Mouse (Mus musculus) embryonic facial prominence, embryonic 13.5 days (tissue): ENCODE results near the gene Olfr1008. TPM values are rescaled to one million over a fixed set of nuclear protein-coding genes. Genes with fewer than 3 reads are reported as not detected.
"Not testable (repeated sequence)": the region's sequence is repeated elsewhere in the genome, so short reads cannot be mapped to it uniquely, and the experiment has no call there.

ENCODE experiments used
- ATAC-seq: fragments of 200-750 bp; cut with Nextera tagmentation; 2 replicates; pipeline ENCODE4 v1.8.0; 2017; ENCODE audit warnings: low read depth; ENCODE audit not compliant: insufficient number of reproducible peaks, insufficient read depth, low FRiP score, low TSS enrichment
- H3K27ac ChIP-seq: fragments of 300-500 bp; sonication (generic); 2 replicates; pipeline ENCODE4 v1.5.1; 2015; ENCODE audit warnings: moderate library complexity, mild to moderate bottlenecking, inconsistent platforms
- H3K27me3 ChIP-seq: fragments of 300-500 bp; sonication (generic); 2 replicates; pipeline ENCODE4 v1.6.1; 2015; ENCODE audit warnings: mild to moderate bottlenecking, inconsistent platforms
- H3K36me3 ChIP-seq: fragments of 300-500 bp; sonication (generic); 2 replicates; pipeline ENCODE4 v1.6.1; 2015; ENCODE audit warnings: mild to moderate bottlenecking, inconsistent platforms
- H3K4me1 ChIP-seq: fragments of 300-500 bp; sonication (generic); 2 replicates; pipeline ENCODE4 v1.6.1; 2015; ENCODE audit warnings: inconsistent platforms
- H3K4me2 ChIP-seq: fragments of 300-500 bp; sonication (generic); 2 replicates; pipeline ENCODE4 v1.6.1; 2015; ENCODE audit warnings: moderate library complexity, mild to moderate bottlenecking, inconsistent platforms
- H3K4me3 ChIP-seq: fragments of 300-500 bp; sonication (generic); 2 replicates; pipeline ENCODE4 v1.5.1; 2015; ENCODE audit warnings: mild to moderate bottlenecking, inconsistent platforms
- H3K9ac ChIP-seq: fragments of 300-500 bp; sonication (generic); 2 replicates; pipeline ENCODE4 v1.6.1; 2015; ENCODE audit warnings: mild to moderate bottlenecking, inconsistent platforms
- H3K9me3 ChIP-seq: fragments of 300-500 bp; sonication (generic); 2 replicates; pipeline ENCODE4 v1.6.1; 2016; ENCODE audit warnings: inconsistent platforms
- WGBS: fragments of 180-500 bp; shearing (Covaris S2); methylation state at CpG from one replicate; pipeline ENCODE4 v1.1.7; 2015; ENCODE audit warnings: mixed read lengths; 5-methylcytosine and 5-hydroxymethylcytosine counted together
- polyA plus RNA-seq: library from polyadenylated mRNA; unstranded; fragments of >200 nt; fragmentation: Nextera tagmentation; extraction: Ambion mirVana; gene quantifications from 2 replicates; pipeline ENCODE4 v1.2.1, GENCODE M21; 2015

Gene Olfr1008
- not detected in 2 replicates for polyA plus RNA-seq

- H3K9me3 ChIP-seq: 0 out of 2 replicates have a peak, but pooled peaks cover 3% of the 10 kb centered on the region
- no peak for ATAC-seq
- H3K36me3 ChIP-seq: no peaks in the 10 kb centered on the region
- H3K4me1 ChIP-seq: no peaks in the 10 kb centered on the region
- H3K27ac ChIP-seq: no peak within 1 kb of the TSS
- no peak within 1 kb of the TSS for H3K4me3 ChIP-seq
- H3K9ac ChIP-seq: no peak within 1 kb of the TSS
- no peak within 1 kb of the TSS for H3K4me2 ChIP-seq
- no peaks in the 10 kb centered on the region for H3K27me3 ChIP-seq
Observed at GRCm38 (mm10) chr2:85689131-85689530, at the start of gene Olfr1008. TSS of gene Olfr1008 (plus strand) at chr2:85689431.

- H3K4me3 ChIP-seq: no peak within 1 kb of the TSS
- no peaks in the 10 kb centered on the region for H3K27me3 ChIP-seq
- H3K9ac ChIP-seq: no peak within 1 kb of the TSS
- no peaks in the 10 kb centered on the region for H3K36me3 ChIP-seq
- ATAC-seq: no peak
- H3K9me3 ChIP-seq: no peaks in the 10 kb centered on the region
- H3K4me2 ChIP-seq: no peak within 1 kb of the TSS
- no peaks in the 10 kb centered on the region for H3K4me1 ChIP-seq
- 87% methylated on average over 1 of the region's 1 CpGs for WGBS
- H3K27ac ChIP-seq: no peak within 1 kb of the TSS
Observed at GRCm38 (mm10) chr2:85650604-85651003, 38.6 kb upstream of the Olfr1008 start, which contains the start of gene Olfr1002. TSS of gene Olfr1002 (minus strand) at chr2:85650704.

- H3K9me3 ChIP-seq, H3K27me3 ChIP-seq, H3K27ac ChIP-seq, ATAC-seq, H3K4me1 ChIP-seq, H3K4me2 ChIP-seq, H3K4me3 ChIP-seq, H3K9ac ChIP-seq, H3K36me3 ChIP-seq: not testable (repeated sequence)
Observed at GRCm38 (mm10) chr2:85664355-85664754, 24.9 kb upstream of the Olfr1008 start, which contains the start of gene Olfr154. TSS of gene Olfr154 (minus strand) at chr2:85664455.

- H3K36me3 ChIP-seq: no peaks in the 10 kb centered on the region
- no peak within 1 kb of the TSS for H3K9ac ChIP-seq
- H3K27me3 ChIP-seq: no peaks in the 10 kb centered on the region
- H3K4me1 ChIP-seq: no peaks in the 10 kb centered on the region
- H3K27ac ChIP-seq: no peak within 1 kb of the TSS
- H3K4me3 ChIP-seq: no peak within 1 kb of the TSS
- no peak within 1 kb of the TSS for H3K4me2 ChIP-seq
- ATAC-seq: no peak
- H3K9me3 ChIP-seq: no peaks in the 10 kb centered on the region
Observed at GRCm38 (mm10) chr2:85678667-85679066, 10.6 kb upstream of the Olfr1008 start, which contains the start of gene Olfr1006. TSS of gene Olfr1006 (minus strand) at chr2:85678767.

GRCm38 (mm10) chr2:85710680-85711079 lies 21.4 kb downstream of the Olfr1008 start:
- not testable (repeated sequence) for H3K27ac ChIP-seq, H3K4me1 ChIP-seq, H3K4me3 ChIP-seq, H3K27me3 ChIP-seq, H3K36me3 ChIP-seq, H3K9ac ChIP-seq, H3K4me2 ChIP-seq, H3K9me3 ChIP-seq, ATAC-seq
- WGBS: 78% methylated on average over 2 of the region's 2 CpGs

- ATAC-seq: no peak
- WGBS: 39% methylated on average over 1 of the region's 1 CpGs
- no peak overlapping the region for H3K4me3 ChIP-seq
- H3K9ac ChIP-seq: no peak overlapping the region
- H3K4me2 ChIP-seq: no peak overlapping the region
- H3K36me3 ChIP-seq: no peaks in the 10 kb centered on the region
- H3K27ac ChIP-seq: no peak overlapping the region
- H3K9me3 ChIP-seq: no peaks in the 10 kb centered on the region
- no peaks in the 10 kb centered on the region for H3K27me3 ChIP-seq
- no peaks in the 10 kb centered on the region for H3K4me1 ChIP-seq
Observed at GRCm38 (mm10) chr2:85711159-85711558, 21.9 kb downstream of the Olfr1008 start.

- WGBS: 89% methylated on average over 1 of the region's 1 CpGs
- H3K9ac ChIP-seq: no peak within 1 kb of the TSS
- H3K27ac ChIP-seq: no peak within 1 kb of the TSS
- no peaks in the 10 kb centered on the region for H3K9me3 ChIP-seq
- H3K4me2 ChIP-seq: no peak within 1 kb of the TSS
- no peaks in the 10 kb centered on the region for H3K36me3 ChIP-seq
- no peak within 1 kb of the TSS for H3K4me3 ChIP-seq
- no peaks in the 10 kb centered on the region for H3K4me1 ChIP-seq
- H3K27me3 ChIP-seq: no peaks in the 10 kb centered on the region
- ATAC-seq: no peak
Observed at GRCm38 (mm10) chr2:85715119-85715518, 25.9 kb downstream of the Olfr1008 start, which contains the start of gene Olfr1009. TSS of gene Olfr1009 (plus strand) at chr2:85715419.

- ATAC-seq: no peak
- H3K9ac ChIP-seq: no peak overlapping the region
- no peaks in the 10 kb centered on the region for H3K4me1 ChIP-seq
- 12% methylated on average over 3 of the region's 3 CpGs for WGBS
- H3K27ac ChIP-seq: no peak overlapping the region
- H3K27me3 ChIP-seq: no peaks in the 10 kb centered on the region
- H3K36me3 ChIP-seq: no peaks in the 10 kb centered on the region
- H3K4me3 ChIP-seq: no peak overlapping the region
- no peak overlapping the region for H3K4me2 ChIP-seq
- no peaks in the 10 kb centered on the region for H3K9me3 ChIP-seq
Observed at GRCm38 (mm10) chr2:85725793-85726192, 36.6 kb downstream of the Olfr1008 start.

Other genes starting within 250 kb of the Olfr1008 start
- not detected in 2 replicates for gene Olfr995, start 245.8 kb upstream of the Olfr1008 start, polyA plus RNA-seq
- gene 4833423E24Rik, start 170.4 kb upstream of the Olfr1008 start, polyA plus RNA-seq: 1.6 and 2.8 TPM in 2 replicates
- gene Olfr996, start 110.2 kb upstream of the Olfr1008 start, polyA plus RNA-seq: not detected in 2 replicates
- gene Olfr998, start 100.5 kb upstream of the Olfr1008 start, polyA plus RNA-seq: not detected in 2 replicates
- gene Olfr1000, start 77.5 kb upstream of the Olfr1008 start, polyA plus RNA-seq: not detected in 2 replicates
- gene Olfr1002, start 38.7 kb upstream of the Olfr1008 start, polyA plus RNA-seq: not detected in 2 replicates
- not detected in 2 replicates for gene Olfr154, start 25.0 kb upstream of the Olfr1008 start, polyA plus RNA-seq
- gene Olfr1006, start 10.7 kb upstream of the Olfr1008 start, polyA plus RNA-seq: not detected in 2 replicates
- gene Olfr1009, start 26.0 kb downstream of the Olfr1008 start, polyA plus RNA-seq: not detected in 2 replicates
- not detected in 2 replicates for gene Olfr1012, start 73.3 kb downstream of the Olfr1008 start, polyA plus RNA-seq
- gene Olfr1013, start 77.7 kb downstream of the Olfr1008 start, polyA plus RNA-seq: not detected in 2 replicates
- not detected in 2 replicates for gene Olfr1014, start 83.3 kb downstream of the Olfr1008 start, polyA plus RNA-seq
- not detected in 2 replicates for gene Olfr1015, start 92.6 kb downstream of the Olfr1008 start, polyA plus RNA-seq
- gene Olfr1016, start 113.1 kb downstream of the Olfr1008 start, polyA plus RNA-seq: not detected in 2 replicates
- not detected in 2 replicates for gene Olfr1018, start 129.0 kb downstream of the Olfr1008 start, polyA plus RNA-seq
- not detected in 2 replicates for gene Olfr1019, start 156.1 kb downstream of the Olfr1008 start, polyA plus RNA-seq
- not detected in 2 replicates for gene Olfr1020, start 157.6 kb downstream of the Olfr1008 start, polyA plus RNA-seq
- gene Olfr1022, start 179.2 kb downstream of the Olfr1008 start, polyA plus RNA-seq: not detected in 2 replicates
- gene Olfr1023, start 196.2 kb downstream of the Olfr1008 start, polyA plus RNA-seq: not detected in 2 replicates
- gene Olfr1024, start 215.6 kb downstream of the Olfr1008 start, polyA plus RNA-seq: not detected in 2 replicates
- gene Olfr1025-ps1, start 225.8 kb downstream of the Olfr1008 start, polyA plus RNA-seq: 0.22 TPM in 1 of 2 replicates, not detected in the other
- gene Olfr1026, start 232.1 kb downstream of the Olfr1008 start, polyA plus RNA-seq: not detected in 2 replicates